Mouse (Mus musculus) limb, embryonic 11.5 days (tissue): Measurements from ENCODE around the gene Fancc. TPM values are rescaled to one million over a fixed set of nuclear protein-coding genes. Genes with fewer than 3 reads are reported as not detected.

Experiments used
- ATAC-seq: fragments of 200-750 bp; cut with Nextera tagmentation; 2 replicates; pipeline ENCODE4 v1.8.0; 2017; ENCODE audit warnings: low read depth; ENCODE audit not compliant: insufficient number of reproducible peaks, low FRiP score, low TSS enrichment
- DNase-seq: peaks from one replicate; pipeline ENCODE4 v3.0.0-alpha.2; 2015; ENCODE audit warnings: low spot score
- H3K27ac ChIP-seq: fragments of 300-500 bp; sonication (generic); replicated peaks from 2 replicates; pipeline ENCODE4 v1.5.1; 2014; ENCODE audit warnings: low read depth, mild to moderate bottlenecking, low read length
- H3K27me3 ChIP-seq: fragments of 300-500 bp; sonication (generic); 2 replicates; pipeline ENCODE4 v1.6.1; 2014; ENCODE audit warnings: mild to moderate bottlenecking, low read length, mixed read lengths; ENCODE audit not compliant: control insufficient read depth, insufficient read depth
- H3K36me3 ChIP-seq: fragments of 300-500 bp; sonication (generic); 2 replicates; pipeline ENCODE4 v1.6.1; 2014; ENCODE audit warnings: mild to moderate bottlenecking, low read length, moderate library complexity, mixed read lengths; ENCODE audit not compliant: control insufficient read depth, insufficient read depth
- H3K4me1 ChIP-seq: fragments of 300-500 bp; sonication (generic); 2 replicates; pipeline ENCODE4 v1.6.1; 2014; ENCODE audit warnings: low read length, mixed read lengths; ENCODE audit not compliant: control insufficient read depth, insufficient read depth
- H3K4me2 ChIP-seq: fragments of 300-500 bp; sonication (generic); 2 replicates; pipeline ENCODE4 v1.6.1; 2014; ENCODE audit warnings: low read depth, mild to moderate bottlenecking, moderate library complexity; ENCODE audit not compliant: severe bottlenecking
- H3K4me3 ChIP-seq: fragments of 300-500 bp; sonication (generic); 2 replicates; pipeline ENCODE4 v1.5.1; 2014; ENCODE audit warnings: low read depth, low read length
- H3K9ac ChIP-seq: fragments of 300-500 bp; sonication (generic); 2 replicates; pipeline ENCODE4 v1.6.1; 2014; ENCODE audit warnings: mild to moderate bottlenecking, low read length
- H3K9me3 ChIP-seq: fragments of 300-500 bp; sonication (generic); 2 replicates; pipeline ENCODE4 v1.6.1; 2016; ENCODE audit warnings: low read length; ENCODE audit not compliant: control insufficient read depth
- WGBS: fragments of 180-500 bp; shearing (Covaris S2); extraction: QIAGEN DNeasy Blood & Tissue Kit; methylation state at CpG from one replicate; pipeline ENCODE4 v1.1.7; 2014; 5-methylcytosine and 5-hydroxymethylcytosine counted together
- polyA plus RNA-seq: library from polyadenylated mRNA; unstranded; fragments of >200 nt; fragmentation: Nextera tagmentation; extraction: Ambion mirVana; gene quantifications from 2 replicates; pipeline ENCODE4 v1.2.1, GENCODE M21; 2014

Fancc gene
- polyA plus RNA-seq, 1 experiment from 2014 or later, result 25.5 TPM

DNA sequence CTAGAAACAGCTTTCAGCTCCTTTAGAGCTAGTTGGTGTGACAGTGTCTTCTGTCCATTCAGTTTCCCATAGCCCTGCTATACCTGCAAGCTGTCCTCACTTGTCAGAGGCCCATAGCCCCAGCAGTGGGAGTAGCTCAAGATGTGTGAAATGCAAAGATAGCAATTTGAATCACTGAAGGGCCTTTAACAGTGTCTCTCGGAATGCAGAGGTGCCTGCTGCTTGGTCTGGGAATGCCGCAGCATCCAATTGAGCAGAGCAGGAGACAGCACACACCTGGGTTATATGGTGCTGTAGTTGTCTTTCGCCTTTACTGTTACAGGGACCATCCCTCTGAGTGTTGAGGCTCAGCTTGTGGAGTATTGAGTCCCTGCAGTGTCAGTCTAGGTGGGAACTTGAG is 203.4 kb downstream of the Fancc start:
- no peak for DNase-seq
- H3K27me3 ChIP-seq, result no peaks in the 10 kb centered on the region
- 37% methylated on average over 3 of the region's 3 CpGs for WGBS

GRCm38 (mm10) chr13:63291016-63291415 is 206.1 kb downstream of the Fancc start:
- Histone ChIP-seq H3K4me3 (no peak overlapping the region), H3K27me3 (no peaks in the 10 kb centered on the region), H3K36me3 (peaks cover 10% of the 10 kb centered on the region), H3K9me3 (no peaks in the 10 kb centered on the region), H3K9ac (no peak overlapping the region), H3K4me1 (peaks cover 41% of the 10 kb centered on the region), H3K27ac (no peak overlapping the region), H3K4me2 (no peak overlapping the region)
- ATAC-seq (no peak), DNase-seq (no peak)
- 95% methylated on average over 6 of the region's 6 CpGs for WGBS

More for the DNA sequence above, 203.4 kb downstream of the Fancc start:
- no peak for ATAC-seq
- Histone ChIP-seq H3K4me1 (peaks cover 32% of the 10 kb centered on the region), H3K27ac (no peak overlapping the region; the same call in 1 of the 2 replicates), H3K9ac (no peak overlapping the region), H3K4me2 (no peak overlapping the region), H3K36me3 (peaks cover 8% of the 10 kb centered on the region; the same call in 1 of the 2 replicates), H3K9me3 (no peaks in the 10 kb centered on the region), H3K4me3 (no peak overlapping the region)

DNA sequence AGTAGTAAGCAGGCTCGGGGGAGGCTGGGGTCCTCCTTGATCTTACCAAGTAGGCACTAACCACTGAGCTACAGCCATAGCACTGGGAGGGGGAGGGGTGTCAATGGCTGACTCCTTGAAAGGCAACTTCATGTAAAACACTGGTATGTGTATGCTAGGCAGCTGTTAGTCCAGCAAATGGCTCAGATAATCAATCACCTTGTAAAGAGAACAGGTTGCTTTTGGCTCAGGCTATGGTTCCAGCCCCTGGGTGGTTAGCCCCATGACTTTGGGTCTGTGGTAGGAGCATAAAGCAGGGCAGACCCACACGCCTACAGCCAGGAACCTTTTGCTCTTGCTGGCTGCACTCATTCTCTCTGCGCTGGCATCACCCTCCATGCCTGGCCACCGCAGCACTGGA is 207.0 kb downstream of the Fancc start:
- DNase-seq, result no peak
- Histone ChIP-seq H3K27me3 (no peaks in the 10 kb centered on the region), H3K9me3 (no peaks in the 10 kb centered on the region), H3K9ac (no peak overlapping the region), H3K4me3 (no peak overlapping the region), H3K4me2 (no peak overlapping the region), H3K36me3 (peaks cover 14% of the 10 kb centered on the region), H3K27ac (peak overlapping the region; percentile 3; the same call in 1 of the 2 replicates), H3K4me1 (peaks cover 41% of the 10 kb centered on the region)
- 87% methylated on average over 4 of the region's 4 CpGs for WGBS
- no peak for ATAC-seq

DNA sequence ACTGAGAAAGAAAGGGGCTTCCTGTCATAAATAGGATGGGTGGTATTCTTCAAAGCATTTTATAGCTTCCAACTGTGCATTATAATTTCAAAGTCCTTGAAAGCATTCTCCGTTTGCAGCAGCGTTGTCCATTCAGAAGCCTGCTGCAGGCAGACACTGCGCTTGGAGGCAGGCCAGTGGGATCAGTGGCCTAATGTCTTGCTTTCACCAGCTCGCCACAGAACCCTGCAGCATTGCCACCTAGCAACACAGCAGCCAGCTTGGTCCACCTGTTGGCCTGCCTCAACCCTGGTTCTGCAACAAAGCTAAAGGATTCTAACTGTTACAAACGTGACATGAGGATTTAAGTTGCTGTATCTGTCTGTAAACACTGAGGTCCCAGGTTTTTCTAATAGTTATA is 207.4 kb downstream of the Fancc start:
- Histone ChIP-seq H3K36me3 (peaks cover 14% of the 10 kb centered on the region), H3K4me3 (no peak overlapping the region), H3K27ac (no peak overlapping the region; the same call in 1 of the 2 replicates), H3K9ac (no peak overlapping the region), H3K9me3 (no peaks in the 10 kb centered on the region), H3K27me3 (no peaks in the 10 kb centered on the region), H3K4me1 (peaks cover 38% of the 10 kb centered on the region), H3K4me2 (no peak overlapping the region)
- ATAC-seq (no peak), DNase-seq (peak; percentile 52)
- 28% methylated on average over 5 of the region's 5 CpGs for WGBS

DNA sequence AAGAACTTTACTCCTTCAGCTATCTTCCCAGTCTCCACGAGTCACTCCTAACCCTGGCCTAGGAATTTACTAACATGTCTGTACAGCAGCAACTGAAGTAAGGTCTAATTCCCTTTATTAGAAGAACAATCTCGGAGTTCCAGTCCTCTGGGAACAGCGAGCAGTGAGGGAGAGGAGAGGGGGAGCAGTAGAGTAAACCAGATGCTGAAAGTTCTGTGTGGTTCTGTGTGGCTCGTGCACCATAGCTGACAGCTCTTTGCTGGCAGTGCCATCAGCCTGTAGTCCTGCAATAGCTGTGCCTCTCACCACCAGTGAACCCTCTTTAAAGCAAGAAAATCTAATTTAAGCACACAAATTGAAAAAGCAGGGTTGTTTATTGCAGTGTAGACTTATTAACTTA is 207.9 kb downstream of the Fancc start:
- Histone ChIP-seq H3K27me3 (no peaks in the 10 kb centered on the region), H3K9me3 (no peaks in the 10 kb centered on the region), H3K27ac (peak overlapping the region; percentile 65), H3K9ac (0 out of 2 replicates have a peak overlapping the region, but pooled peaks have one; percentile 1), H3K4me2 (no peak overlapping the region), H3K4me1 (peaks cover 32% of the 10 kb centered on the region), H3K36me3 (peaks cover 14% of the 10 kb centered on the region), H3K4me3 (no peak overlapping the region)
- DNase-seq (peak; percentile 45), ATAC-seq (no peak)
- 13% methylated on average over 4 of the region's 4 CpGs for WGBS

- H3K9ac ChIP-seq, result no peak overlapping the region
- DNase-seq, result no peak
- no peak overlapping the region for H3K4me2 ChIP-seq
- whole genome bisulfite sequencing, result 82% methylated on average over 11 of the region's 11 CpGs
- no peaks in the 10 kb centered on the region for H3K27me3 ChIP-seq
- no peak overlapping the region for H3K4me3 ChIP-seq
- ATAC-seq, result no peak
- peaks cover 14% of the 10 kb centered on the region for H3K36me3 ChIP-seq
- no peaks in the 10 kb centered on the region for H3K9me3 ChIP-seq
- peaks cover 38% of the 10 kb centered on the region for H3K4me1 ChIP-seq
- no peak overlapping the region for H3K27ac ChIP-seq
Measured at GRCm38 (mm10) chr13:63286483-63287102, 210.5 kb downstream of the Fancc start.

- 94% methylated on average over 3 of the region's 3 CpGs for WGBS
Measured at GRCm38 (mm10) chr13:63284748-63285147, 212.3 kb downstream of the Fancc start.

DNA sequence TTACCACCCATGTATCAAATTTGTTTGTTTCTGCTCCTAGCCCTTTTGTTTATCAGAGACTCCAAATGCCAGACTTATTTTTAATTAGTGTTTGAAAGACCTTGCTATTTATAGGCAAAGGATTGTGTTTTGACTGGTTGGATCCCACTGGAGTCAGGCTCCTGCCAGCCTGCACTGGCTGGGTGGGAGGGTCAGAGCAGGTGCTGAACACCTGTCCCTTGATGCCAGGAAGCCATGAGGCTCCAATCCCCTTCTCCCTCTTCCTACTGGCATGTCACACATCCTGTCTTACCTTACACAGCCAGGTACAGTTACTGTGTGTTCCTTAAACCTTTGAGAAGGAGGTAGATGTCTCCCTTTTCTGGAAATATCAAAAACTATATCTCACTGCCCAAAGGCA is 213.8 kb downstream of the Fancc start:
- Histone ChIP-seq H3K9me3 (no peaks in the 10 kb centered on the region), H3K4me3 (no peak overlapping the region), H3K27me3 (no peaks in the 10 kb centered on the region), H3K4me1 (peaks cover 46% of the 10 kb centered on the region), H3K4me2 (no peak overlapping the region), H3K9ac (no peak overlapping the region), H3K36me3 (peaks cover 7% of the 10 kb centered on the region), H3K27ac (no peak overlapping the region)
- ATAC-seq, result no peak
- DNase-seq, result no peak

More at GRCm38 (mm10) chr13:63284748-63285147, 212.3 kb downstream of the Fancc start:
- H3K27me3 ChIP-seq, result no peaks in the 10 kb centered on the region
- H3K4me3 ChIP-seq, result no peak overlapping the region
- peaks cover 45% of the 10 kb centered on the region for H3K4me1 ChIP-seq
- no peaks in the 10 kb centered on the region for H3K9me3 ChIP-seq
- H3K9ac ChIP-seq, result no peak overlapping the region
- peaks cover 9% of the 10 kb centered on the region for H3K36me3 ChIP-seq
- no peak overlapping the region for H3K4me2 ChIP-seq
- no peak overlapping the region for H3K27ac ChIP-seq
- ATAC-seq (no peak), DNase-seq (no peak)

- Histone ChIP-seq H3K36me3 (peaks cover 6% of the 10 kb centered on the region), H3K27ac (no peak overlapping the region; the same call in 1 of the 2 replicates), H3K9ac (no peak overlapping the region), H3K9me3 (no peaks in the 10 kb centered on the region), H3K4me1 (peaks cover 51% of the 10 kb centered on the region), H3K27me3 (no peaks in the 10 kb centered on the region), H3K4me3 (no peak overlapping the region), H3K4me2 (no peak overlapping the region)
- DNase-seq, result no peak
- no peak for ATAC-seq
- WGBS, result 65% methylated on average over 8 of the region's 8 CpGs
Measured at GRCm38 (mm10) chr13:63281206-63281605, 215.9 kb downstream of the Fancc start.
